Mouse (Mus musculus) forebrain, postnatal 0 days (tissue): ENCODE data around the gene Calu. TPM values are rescaled to one million over a fixed set of nuclear protein-coding genes. Genes with fewer than 3 reads are reported as not detected.

Source experiments
- ATAC-seq: fragments of 200-750 bp; cut with Nextera tagmentation; 2 replicates; pipeline ENCODE4 v1.8.0; 2017; ENCODE audit warnings: mild to moderate bottlenecking, moderate library complexity
- DNase-seq: peaks from one replicate; pipeline ENCODE4 v3.0.0-alpha.2; 2015
- H3K27ac ChIP-seq: fragments of 300-500 bp; sonication (generic); 2 replicates; pipeline ENCODE4 v1.5.1; 2014; ENCODE audit warnings: low read depth, mild to moderate bottlenecking, antibody characterized with exemption, low read length, moderate library complexity, mixed read lengths
- H3K27me3 ChIP-seq: fragments of 300-500 bp; sonication (generic); 2 replicates; pipeline ENCODE4 v1.6.1; 2014; ENCODE audit warnings: mild to moderate bottlenecking, low read length, mixed read lengths; ENCODE audit not compliant: insufficient read depth
- H3K36me3 ChIP-seq: fragments of 300-500 bp; sonication (generic); 2 replicates; pipeline ENCODE4 v1.6.1; 2014; ENCODE audit warnings: mild to moderate bottlenecking, moderate library complexity; ENCODE audit not compliant: insufficient read depth
- H3K4me1 ChIP-seq: fragments of 300-500 bp; sonication (generic); 2 replicates; pipeline ENCODE4 v1.6.1; 2014; ENCODE audit warnings: antibody characterized with exemption; ENCODE audit not compliant: insufficient read depth
- H3K4me2 ChIP-seq: fragments of 300-500 bp; sonication (generic); 2 replicates; pipeline ENCODE4 v1.6.1; 2014; ENCODE audit warnings: low read depth, mild to moderate bottlenecking, moderate library complexity
- H3K4me3 ChIP-seq: fragments of 300-500 bp; sonication (generic); 2 replicates; pipeline ENCODE4 v1.5.1; 2014; ENCODE audit warnings: low read depth, low read length, mixed read lengths
- H3K9ac ChIP-seq: fragments of 300-500 bp; sonication (generic); 2 replicates; pipeline ENCODE4 v1.6.1; 2014; ENCODE audit warnings: mild to moderate bottlenecking
- H3K9me3 ChIP-seq: fragments of 300-500 bp; sonication (generic); 2 replicates; pipeline ENCODE4 v1.6.1; 2016; ENCODE audit warnings: low read length
- CTCF ChIP-seq: sonication (generic); IDR thresholded peaks from 2 replicates; pipeline ENCODE4 v1.5.1; 2016; ENCODE audit warnings: antibody characterized with exemption, control low read depth, low read depth
- WGBS: fragments of 180-500 bp; shearing (Covaris S2); extraction: QIAGEN DNeasy Blood & Tissue Kit; methylation state at CpG from one replicate; pipeline ENCODE4 v1.1.7; 2014; 5-methylcytosine and 5-hydroxymethylcytosine counted together
- polyA plus RNA-seq: library from polyadenylated mRNA; unstranded; fragments of >200 nt; fragmentation: Nextera tagmentation; extraction: Ambion mirVana; gene quantifications from 2 replicates; pipeline ENCODE4 v1.2.1, GENCODE M21; 2015
- total RNA-seq: library from RNA; depleted of rRNA; stranded (reverse); fragments of >200 nt; gene quantifications from 2 replicates; pipeline ENCODE4 v1.2.3, GENCODE M21; 2014

The Calu gene
- total and polyA plus RNA-seq, 2 experiments from 2014 or later: 134 to 159 TPM

- DNase-seq: no peak
- Histone ChIP-seq H3K9ac (peak overlapping the region; percentile 72), H3K4me2 (peak overlapping the region; percentile 88), H3K36me3 (no peaks in the 10 kb centered on the region), H3K9me3 (no peaks in the 10 kb centered on the region), H3K4me3 (peak overlapping the region; percentile 67), H3K4me1 (peaks cover 5% of the 10 kb centered on the region; the same call in 1 of the 2 replicates), H3K27ac (peak overlapping the region; percentile 76), H3K27me3 (no peaks in the 10 kb centered on the region)
- no peak for TF ChIP-seq CTCF
- ATAC-seq: peak; percentile 32
- WGBS: 2% methylated on average over 24 of the region's 24 CpGs
Measured at GRCm38 (mm10) chr6:29396714-29397540, 49.1 kb downstream of the Calu start.

GRCm38 (mm10) chr6:29397575-29397974 is 49.7 kb downstream of the Calu start:
- Histone ChIP-seq H3K4me3 (peak overlapping the region; percentile 67), H3K4me2 (peak overlapping the region; percentile 88), H3K36me3 (no peaks in the 10 kb centered on the region), H3K27me3 (no peaks in the 10 kb centered on the region), H3K9me3 (no peaks in the 10 kb centered on the region), H3K4me1 (peaks cover 5% of the 10 kb centered on the region; the same call in 1 of the 2 replicates), H3K27ac (peak overlapping the region; percentile 76), H3K9ac (peak overlapping the region; percentile 72)
- TF ChIP-seq CTCF: no peak
- WGBS: 7% methylated on average over 6 of the region's 6 CpGs
- DNase-seq (peak; percentile 64), ATAC-seq (peak; percentile 52)

- WGBS: 62% methylated on average over 4 of the region's 4 CpGs
- no peak for DNase-seq
- peaks cover 5% of the 10 kb centered on the region; the same call in 1 of the 2 replicates for H3K4me1 ChIP-seq
- no peaks in the 10 kb centered on the region for H3K36me3 ChIP-seq
- no peak overlapping the region for H3K9ac ChIP-seq
- H3K4me3 ChIP-seq: no peak overlapping the region
- H3K4me2 ChIP-seq: no peak overlapping the region
- H3K27me3 ChIP-seq: no peaks in the 10 kb centered on the region
- H3K27ac ChIP-seq: no peak overlapping the region
- ATAC-seq: no peak
- no peaks in the 10 kb centered on the region for H3K9me3 ChIP-seq
- no peak for TF ChIP-seq CTCF
Measured at GRCm38 (mm10) chr6:29399851-29400250, 52.0 kb downstream of the Calu start.

- no peaks in the 10 kb centered on the region for H3K4me1 ChIP-seq
- H3K4me2 ChIP-seq: 0 out of 2 replicates have a peak overlapping the region, but pooled peaks have one; percentile 5
- no peaks in the 10 kb centered on the region for H3K9me3 ChIP-seq
- H3K27me3 ChIP-seq: no peaks in the 10 kb centered on the region
- TF ChIP-seq CTCF: peak; percentile 20; the same call in 1 of the 2 replicates
- 9% methylated on average over 34 of the region's 34 CpGs for WGBS
- H3K9ac ChIP-seq: no peak overlapping the region
- no peaks in the 10 kb centered on the region; the same call in 1 of the 2 replicates for H3K36me3 ChIP-seq
- no peak overlapping the region for H3K27ac ChIP-seq
- DNase-seq (no peak), ATAC-seq (no peak)
- no peak overlapping the region for H3K4me3 ChIP-seq
Measured at GRCm38 (mm10) chr6:29402693-29403342, 54.9 kb downstream of the Calu start.

- TF ChIP-seq CTCF: no peak
- Histone ChIP-seq H3K4me3 (no peak overlapping the region), H3K36me3 (peaks cover 21% of the 10 kb centered on the region), H3K4me1 (no peaks in the 10 kb centered on the region), H3K27me3 (no peaks in the 10 kb centered on the region), H3K4me2 (no peak overlapping the region), H3K27ac (no peak overlapping the region), H3K9me3 (no peaks in the 10 kb centered on the region), H3K9ac (no peak overlapping the region)
- 51% methylated on average over 6 of the region's 6 CpGs for WGBS
- no peak for ATAC-seq
- DNase-seq: no peak
Measured at GRCm38 (mm10) chr6:29406412-29406811, 58.5 kb downstream of the Calu start.

- 86% methylated on average over 9 of the region's 9 CpGs for WGBS
- H3K36me3 ChIP-seq: peaks cover 57% of the 10 kb centered on the region
Measured at GRCm38 (mm10) chr6:29415446-29415845, 67.6 kb downstream of the Calu start.

GRCm38 (mm10) chr6:29420596-29420995 is 72.7 kb downstream of the Calu start:
- ATAC-seq (no peak), DNase-seq (no peak)
- Histone ChIP-seq H3K4me2 (no peak overlapping the region), H3K9me3 (no peaks in the 10 kb centered on the region), H3K36me3 (peaks cover 25% of the 10 kb centered on the region), H3K4me3 (no peak overlapping the region), H3K9ac (no peak overlapping the region), H3K4me1 (no peaks in the 10 kb centered on the region), H3K27ac (no peak overlapping the region), H3K27me3 (no peaks in the 10 kb centered on the region)
- 88% methylated on average over 2 of the region's 2 CpGs for WGBS
- no peak for TF ChIP-seq CTCF

More at GRCm38 (mm10) chr6:29415446-29415845, 67.6 kb downstream of the Calu start:
- no peak for ATAC-seq
- Histone ChIP-seq H3K4me1 (no peaks in the 10 kb centered on the region), H3K27ac (no peak overlapping the region), H3K9ac (no peak overlapping the region), H3K9me3 (no peaks in the 10 kb centered on the region), H3K4me3 (no peak overlapping the region), H3K4me2 (no peak overlapping the region), H3K27me3 (no peaks in the 10 kb centered on the region)
- DNase-seq: no peak
- no peak for TF ChIP-seq CTCF
